Comparison of ENCODE assay signal across 28 mouse cellular contexts in genomic region chr4:136387261-136387660, GRCm38 (mm10). TPM values are rescaled to one million over a fixed set of nuclear protein-coding genes. Genes with fewer than 3 reads are reported as not detected.
DNase-seq lines count a peak whose midpoint lies in the region; ATAC-seq and TF ChIP-seq lines count a peak whose summit lies in the region.
"Had no signal": no experiment of that assay in that cellular context is flagged by ENCODE, and none has a peak within 500 bp of the region (broad histone marks: within the 10 kb centered on the region; RNA-seq: fewer than 3 reads in every experiment).

No protein-coding gene starts in this region.

- 0 out of 2 replicates have a peak overlapping the region, but pooled peaks have one; percentile 7 for H3K27ac ChIP-seq in neural tube, embryonic 15.5 days (replicated peaks)
- H3K27ac ChIP-seq: heart, embryonic 10.5 days; hindbrain, embryonic 13.5 days; kidney, embryonic 15.5 days; layer of hippocampus, adult 2 months; limb, embryonic 13.5 days; lung, embryonic 15.5 days; midbrain, embryonic 12.5 days had no signal

- DNase-seq in cerebellum, adult 9-10 months = peak; percentile 18
- peak; percentile 26 for DNase-seq in cerebellum, adult 9-11 months
- no peak for DNase-seq in layer of hippocampus, postnatal 36 days
- DNase-seq in thymus, postnatal 14 days = no peak
- DNase-seq: adrenal gland, postnatal 36 days; gastrocnemius, postnatal 25 days; heart, adult 11 months; heart, postnatal 4 days; kidney, adult 11 months; kidney, postnatal 36 days; lung, postnatal 4 days; right cerebral cortex, postnatal 14 days had no signal

- no peak overlapping the region for H3K4me2 ChIP-seq in neural tube, embryonic 15.5 days
- H3K4me2 ChIP-seq: hindbrain, embryonic 13.5 days; kidney, embryonic 15.5 days; limb, embryonic 13.5 days; liver, embryonic 11.5 days; lung, embryonic 15.5 days; midbrain, embryonic 12.5 days had no signal

- H3K36me3 ChIP-seq in E14TG2a.4 (ENCODE audit: insufficient read depth, low read length) = no peaks in the 10 kb centered on the region
- no peaks in the 10 kb centered on the region for H3K36me3 ChIP-seq in neural tube, embryonic 15.5 days
- H3K36me3 ChIP-seq: heart, embryonic 10.5 days; hindbrain, embryonic 13.5 days; kidney, embryonic 15.5 days; limb, embryonic 13.5 days; lung, embryonic 15.5 days; midbrain, embryonic 12.5 days had no signal

- no peak overlapping the region for H3K9ac ChIP-seq in neural tube, embryonic 15.5 days (replicated peaks)
- H3K9ac ChIP-seq: hindbrain, embryonic 13.5 days; kidney, embryonic 15.5 days; limb, embryonic 13.5 days; lung, embryonic 15.5 days; midbrain, embryonic 12.5 days had no signal

- H3K4me1 ChIP-seq in E14TG2a.4 (replicated peaks; ENCODE audit: low read depth, low read length) = peaks cover 7% of the 10 kb centered on the region
- peaks cover 6% of the 10 kb centered on the region; the same call in 1 of the 2 replicates for H3K4me1 ChIP-seq in neural tube, embryonic 15.5 days
- H3K4me1 ChIP-seq: heart, embryonic 10.5 days; hindbrain, embryonic 13.5 days; limb, embryonic 13.5 days; lung, embryonic 15.5 days; midbrain, embryonic 12.5 days had no signal

- H3K27me3 ChIP-seq in E14TG2a.4 (ENCODE audit: insufficient read depth, low read length) = peaks cover 7% of the 10 kb centered on the region; the same call in 1 of the 2 replicates
- H3K27me3 ChIP-seq in neural tube, embryonic 15.5 days (replicated peaks) = no peaks in the 10 kb centered on the region
- H3K27me3 ChIP-seq: kidney, embryonic 15.5 days; limb, embryonic 13.5 days; midbrain, embryonic 12.5 days had no signal

- H3K9me3 ChIP-seq in E14TG2a.4 (ENCODE audit: low read length) = no peaks in the 10 kb centered on the region
- H3K9me3 ChIP-seq in neural tube, embryonic 15.5 days (replicated peaks) = no peaks in the 10 kb centered on the region
- H3K9me3 ChIP-seq: heart, embryonic 10.5 days; hindbrain, embryonic 13.5 days; kidney, embryonic 15.5 days; limb, embryonic 13.5 days; lung, embryonic 15.5 days had no signal

- peak overlapping the region; percentile 23; the same call in 1 of the 2 replicates for H3K4me3 ChIP-seq in E14TG2a.4 (replicated peaks; ENCODE audit: low read length)
- no peak overlapping the region for H3K4me3 ChIP-seq in neural tube, embryonic 15.5 days (replicated peaks)
- H3K4me3 ChIP-seq: heart, embryonic 10.5 days; hindbrain, embryonic 13.5 days; kidney, embryonic 15.5 days; layer of hippocampus, adult 2 months; limb, embryonic 13.5 days; lung, embryonic 15.5 days; megakaryocyte, embryonic 14.5 days; midbrain, embryonic 12.5 days had no signal

- 52% methylated on average over 11 of the region's 11 CpGs for WGBS in neural tube, embryonic 15.5 days

- TF ChIP-seq CTCF in E14TG2a.4 (conservative IDR thresholded peaks at IDR 0.05; ENCODE audit: low read length) = no peak

- no peak for ATAC-seq in cerebellum, adult (ENCODE audit: insufficient number of reproducible peaks, low FRiP score, low TSS enrichment)
- ATAC-seq in neural tube, embryonic 15.5 days (ENCODE audit: low FRiP score) = no peak
- ATAC-seq: CD4-positive, CD25-positive, alpha-beta regulatory T cell, adult 4 months; forebrain, embryonic 14.5 days had no signal

RNA-seq across cellular contexts. Expression of gene Htr1d, which starts 36.1 kb away (rescaled TPM):
- 2.5 and 3.9 TPM in 2 replicates for polyA plus RNA-seq in neural tube, embryonic 15.5 days (2015; fragmentation: Nextera tagmentation; extraction: Ambion mirVana)
- under 1 TPM; 0.12 to 0.28 TPM for total RNA-seq in layer of hippocampus, postnatal 36 days (2021)
- total RNA-seq: gastrocnemius, postnatal 25 days; heart, postnatal 4 days; neutrophil, adult 5-6 weeks had no signal
- polyA plus RNA-seq: CD4-positive, CD25-positive, alpha-beta regulatory T cell, adult 4 months; liver, embryonic 11.5 days; liver, embryonic 16.5 days; lung, embryonic 15.5 days had no signal

Comparison
In these comparisons a context has a peak if more than half of its experiments do, and no peak if none do; other contexts are left out.
1. DNase-seq: peak in cerebellum, adult 9-10 months (single experiment) and cerebellum, adult 9-11 months (single experiment); none in layer of hippocampus, postnatal 36 days (0 of 2) and thymus, postnatal 14 days (single experiment).